Mouse (Mus musculus) E14TG2a.4 (cell line): Measurements from ENCODE around the gene Azin2.

ENCODE experiments used
- CTCF ChIP-seq: conservative IDR thresholded peaks from 2 replicates; pipeline ENCODE4 v1.5.1; 2014; ENCODE audit warnings: low read length
- NANOG ChIP-seq: IDR thresholded peaks from 2 replicates; pipeline ENCODE4 v1.6.1; 2014; ENCODE audit warnings: borderline replicate concordance, low read length, mixed read lengths
- POU5F1 ChIP-seq: IDR thresholded peaks from 2 replicates; pipeline ENCODE4 v1.6.1; 2014; ENCODE audit warnings: low read length, borderline replicate concordance

GRCm38 (mm10) chr4:128969607-128970416, 7.6 kb upstream of the Azin2 start:
- no peak for TF ChIP-seq CTCF
- TF ChIP-seq NANOG, result no peak
- no peak for TF ChIP-seq POU5F1
